Mouse (Mus musculus) ovary, adult 18-20 months (tissue): Measurements from ENCODE around the gene Efhd2.

Experiments used
- DNase-seq: peaks from one replicate; pipeline ENCODE4 v3.0.0; 2022; ENCODE audit warnings: low spot score, mixed read lengths

The Efhd2 gene

GRCm38 (mm10) chr4:141874601-141875460, at the start of gene Efhd2:
TSS of gene Efhd2 (minus strand) at chr4:141874920.
- peak; percentile 62 for DNase-seq

- DNase-seq, result no peak
Observed at GRCm38 (mm10) chr4:141923961-141924360, 49.2 kb upstream of the Efhd2 start.

DNA sequence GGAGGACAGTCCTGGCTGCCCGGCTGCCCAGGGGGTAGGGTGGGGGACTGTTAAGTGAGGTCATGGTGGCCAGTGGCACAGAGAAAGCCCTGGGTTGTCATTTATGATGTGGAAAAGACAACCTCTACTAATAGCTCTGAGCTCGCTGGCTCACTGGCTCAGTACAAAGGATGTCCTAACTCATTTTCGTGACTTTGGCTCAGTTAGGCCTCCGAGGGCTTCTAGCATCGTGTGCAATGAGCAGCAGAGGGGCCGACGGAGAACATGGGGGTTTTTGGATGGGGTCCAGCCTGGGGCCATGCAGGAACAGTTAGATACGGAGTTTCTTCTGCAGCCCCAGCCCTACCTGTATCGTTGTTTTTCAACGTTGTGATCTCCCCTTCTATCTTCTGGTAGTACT, 45.7 kb upstream of the Efhd2 start:
- DNase-seq, result no peak

DNA sequence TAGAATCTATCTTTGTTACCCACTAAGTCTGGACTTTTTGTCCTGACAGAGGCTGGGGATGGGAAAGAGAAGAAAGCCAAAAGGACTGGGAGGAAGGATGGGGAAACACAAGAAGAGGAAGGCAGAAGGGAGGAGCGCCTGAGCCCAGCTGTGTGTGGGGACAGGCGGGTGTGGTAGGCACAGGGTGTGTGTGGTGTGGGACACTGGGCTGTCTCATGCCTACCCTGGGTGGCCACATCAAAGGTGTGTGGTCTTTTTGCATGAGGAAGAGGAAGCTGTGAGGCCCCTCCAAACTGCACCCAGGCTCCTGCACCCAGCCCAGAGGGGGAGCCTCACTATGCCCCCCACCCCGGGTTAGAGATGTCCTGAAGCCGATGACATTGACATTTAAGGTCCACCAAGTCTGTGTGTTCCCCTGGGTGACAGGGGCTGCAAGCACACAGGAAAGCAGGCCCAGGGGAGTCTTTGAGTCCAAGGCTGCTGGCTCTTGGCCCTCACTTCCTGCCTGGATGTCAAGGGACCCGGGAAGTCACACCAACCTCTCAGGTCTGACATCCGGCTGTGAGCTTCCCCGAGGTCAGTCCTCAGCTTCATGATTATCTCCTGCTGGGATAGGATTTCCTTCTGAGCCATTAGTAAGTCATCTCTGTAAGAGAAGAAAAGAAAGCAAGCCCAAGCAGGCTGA, 43.2 kb upstream of the Efhd2 start:
- no peak for DNase-seq

GRCm38 (mm10) chr4:141914040-141914439, 39.3 kb upstream of the Efhd2 start:
- DNase-seq, result peak; percentile 25

DNA sequence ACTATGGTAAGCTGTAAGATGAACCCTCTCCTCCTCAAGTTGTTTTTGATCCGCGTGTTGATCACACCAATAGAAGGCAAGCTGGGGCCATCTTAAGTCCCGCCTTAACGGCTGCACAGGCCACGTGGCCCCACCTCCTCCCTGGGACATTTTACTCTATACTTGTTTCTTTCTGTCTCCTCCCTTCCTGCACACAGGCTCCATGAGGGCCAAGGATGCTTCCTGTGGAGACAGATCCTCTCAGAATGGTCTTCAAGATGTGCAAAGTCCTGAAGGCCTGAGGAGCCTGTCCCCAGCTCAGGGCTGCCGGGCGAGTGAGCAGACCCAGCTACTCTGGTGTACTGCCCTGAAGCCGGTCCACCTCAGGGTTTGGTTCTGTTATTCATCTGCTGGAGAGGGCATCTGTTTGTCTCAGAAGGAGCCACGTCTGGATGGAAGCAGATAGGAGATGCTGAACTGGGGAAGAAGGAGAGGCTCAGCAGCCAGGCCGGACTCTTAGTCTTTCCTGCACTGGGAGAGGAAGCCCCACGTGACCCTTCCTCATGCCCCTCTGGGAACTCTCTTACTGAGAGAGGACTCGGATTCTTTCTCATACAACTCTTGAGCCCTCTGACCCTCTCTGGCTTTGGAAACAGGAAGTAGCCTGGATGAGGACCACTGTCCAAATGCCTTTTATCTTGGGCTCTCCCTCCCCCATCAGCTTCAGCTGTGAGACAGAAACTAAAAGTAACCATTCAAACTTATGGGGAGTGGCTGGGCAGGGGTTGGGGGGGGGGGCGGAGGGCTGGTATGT, 38.7 kb upstream of the Efhd2 start:
- DNase-seq, result no peak

DNA sequence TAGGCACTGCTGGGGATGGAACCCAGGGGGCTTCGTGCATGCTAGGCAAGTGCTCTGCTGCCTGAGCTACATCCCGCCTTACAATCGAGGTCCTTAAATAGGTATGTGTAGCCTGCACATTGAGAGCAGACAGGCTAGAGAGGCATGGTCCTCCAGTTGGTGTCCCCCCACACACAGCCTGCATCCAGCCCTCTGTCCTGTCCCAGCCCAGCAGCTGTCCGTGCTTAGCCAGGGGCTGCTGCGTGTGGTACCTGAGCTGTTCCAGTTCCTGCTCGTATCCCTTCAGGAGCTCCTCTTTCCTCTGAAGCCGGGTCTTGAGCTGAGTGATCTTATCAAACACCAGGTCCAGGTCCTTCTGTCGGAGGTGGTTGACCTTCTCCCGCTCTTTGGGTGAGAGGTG, 30.0 kb upstream of the Efhd2 start:
- no peak for DNase-seq

DNA sequence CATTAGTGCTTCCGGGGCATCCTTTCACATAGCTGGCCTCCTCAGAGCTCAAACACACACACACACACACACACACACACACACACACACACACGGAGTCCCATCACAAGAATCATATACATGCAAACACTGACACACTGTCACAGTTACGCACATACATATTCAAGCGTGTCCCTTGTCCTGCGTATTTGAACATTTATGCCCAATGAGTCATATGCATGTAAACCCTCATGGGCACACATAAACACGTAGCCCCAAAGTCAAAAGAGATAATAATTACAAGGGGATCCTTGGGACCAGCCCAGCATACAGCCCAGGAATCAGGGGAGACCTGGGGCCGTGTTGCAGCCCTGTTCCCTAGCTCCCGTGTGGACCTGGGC, 27.7 kb upstream of the Efhd2 start:
- DNase-seq, result no peak

DNA sequence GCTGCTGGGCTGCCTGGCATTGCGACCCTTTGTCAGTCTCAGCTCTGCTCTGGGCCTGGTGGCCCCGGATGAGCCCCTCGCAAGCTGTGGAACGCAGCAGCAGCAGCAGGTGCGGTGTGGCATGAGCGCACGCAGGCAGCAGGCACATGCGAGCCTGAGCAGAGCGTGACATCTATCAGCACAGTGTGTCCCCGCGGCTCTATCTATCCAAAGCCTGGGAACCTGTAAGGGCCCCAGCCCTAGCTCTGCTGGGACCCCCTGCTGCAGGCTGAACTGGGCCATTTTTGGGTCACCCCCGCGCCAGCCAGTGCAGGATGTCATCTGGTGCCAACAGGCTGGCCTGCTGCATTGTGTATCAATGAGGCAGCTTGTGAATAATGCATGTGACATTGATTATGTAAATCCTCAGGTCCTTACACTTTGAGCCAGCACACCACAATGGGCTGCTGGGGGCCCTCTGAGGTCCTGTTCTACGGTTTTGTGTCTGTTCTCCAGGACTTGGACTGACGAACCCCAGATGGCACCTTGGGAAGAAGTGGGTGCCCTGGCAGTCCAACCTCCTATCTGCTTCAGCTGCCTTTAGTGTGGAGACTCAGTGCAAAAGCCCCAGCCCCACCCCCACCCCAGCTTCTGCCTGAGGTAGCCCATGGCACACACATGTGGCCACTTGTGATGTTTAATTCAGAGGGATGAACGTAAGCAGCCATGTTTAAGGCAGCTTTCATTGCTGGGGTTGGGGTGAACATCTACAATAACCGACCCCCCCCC, 27.2 kb upstream of the Efhd2 start:
- no peak for DNase-seq

GRCm38 (mm10) chr4:141900421-141900820, 25.7 kb upstream of the Efhd2 start:
- DNase-seq, result no peak

GRCm38 (mm10) chr4:141899936-141900335, 25.2 kb upstream of the Efhd2 start:
- no peak for DNase-seq

DNA sequence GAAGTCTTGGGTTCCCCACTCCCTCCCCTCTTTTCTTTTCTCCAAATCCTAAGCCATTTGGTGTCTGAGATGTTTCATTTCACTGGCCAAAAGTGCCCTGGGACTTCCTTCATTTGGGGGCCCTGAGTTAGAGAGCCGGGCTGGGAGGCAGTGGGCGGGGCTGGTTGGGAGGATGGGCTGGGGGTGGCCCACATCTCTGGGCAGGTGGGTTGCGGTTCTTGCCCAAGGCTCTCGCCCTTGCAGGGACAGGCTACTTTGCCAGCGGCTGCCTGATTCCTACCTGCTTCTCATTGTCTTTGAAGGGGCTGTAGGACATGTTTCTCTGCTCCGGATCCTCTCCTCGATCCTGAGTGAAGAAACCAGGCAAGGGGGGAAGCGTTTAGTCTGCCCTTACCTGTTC, 24.2 kb upstream of the Efhd2 start:
- no peak for DNase-seq

DNA sequence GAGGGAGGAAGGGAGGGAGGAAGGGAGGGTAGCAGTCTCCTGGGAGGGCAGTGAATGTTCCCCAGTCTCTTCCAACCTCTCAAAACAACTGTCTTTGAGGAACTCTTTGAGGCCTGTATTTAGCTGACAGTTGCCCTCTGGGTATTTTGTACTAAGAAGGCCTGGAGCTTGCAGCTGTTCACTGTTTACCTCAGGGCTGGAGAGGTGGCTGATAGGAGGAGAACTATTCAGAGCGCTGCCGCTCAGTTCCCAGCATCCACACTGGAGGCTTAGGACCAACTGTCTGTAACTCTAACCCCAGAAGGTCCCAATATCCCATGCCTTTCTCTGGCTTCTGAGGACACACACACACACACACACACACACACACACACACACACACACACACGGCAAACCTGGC, 23.1 kb upstream of the Efhd2 start:
- DNase-seq, result no peak

- DNase-seq, result no peak
Observed at GRCm38 (mm10) chr4:141897225-141897624, 22.5 kb upstream of the Efhd2 start.

DNA sequence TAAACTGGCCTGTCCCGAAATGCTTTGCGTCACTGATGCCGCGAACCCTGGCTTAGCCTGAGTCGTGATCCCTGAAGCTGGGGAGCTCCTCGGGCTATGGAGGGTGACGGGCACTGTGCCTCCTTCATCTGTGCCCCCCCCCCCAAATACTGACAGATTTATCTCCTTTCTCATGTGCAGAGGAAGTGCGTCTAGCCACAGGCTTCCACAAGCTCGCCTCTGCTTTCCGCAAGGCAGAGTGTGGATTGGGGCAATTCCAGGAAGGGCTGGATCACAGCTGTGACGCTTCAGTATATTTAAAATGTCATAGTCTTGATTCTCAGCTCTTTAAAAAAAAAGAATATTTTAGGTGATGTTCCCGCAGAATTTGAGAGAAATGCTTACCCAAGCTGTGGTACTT, 21.1 kb upstream of the Efhd2 start:
- DNase-seq, result no peak

DNA sequence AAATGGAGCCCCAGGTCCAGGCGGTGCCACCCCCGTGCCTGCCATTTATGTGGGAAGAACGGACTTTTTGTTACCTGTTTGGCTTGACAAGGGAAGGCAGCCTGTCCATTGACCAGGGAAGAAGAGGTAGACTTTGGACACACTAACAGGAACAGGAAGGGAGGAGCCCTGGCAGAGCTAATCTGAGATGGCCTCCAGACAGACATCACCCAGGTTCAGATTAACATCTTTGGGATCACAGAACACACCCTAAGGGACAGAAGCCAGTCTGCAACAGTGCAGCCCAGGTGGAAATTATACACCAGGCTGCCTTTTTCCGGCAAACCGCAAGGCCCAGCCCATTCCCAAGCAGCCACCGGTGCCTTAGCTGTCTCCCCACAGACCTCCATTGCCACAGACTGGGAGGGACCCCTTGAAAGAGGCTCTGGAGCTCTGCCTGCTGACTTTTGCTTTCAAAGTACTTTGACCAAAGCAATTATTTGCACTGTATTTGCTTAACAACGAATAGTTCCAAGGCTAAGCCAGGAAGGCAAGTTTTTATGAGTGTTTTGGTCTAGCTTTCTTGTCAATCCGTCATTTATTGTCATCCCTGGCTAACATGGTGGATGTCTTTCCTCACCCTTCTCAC, 18.6 kb upstream of the Efhd2 start:
- DNase-seq, result no peak

DNA sequence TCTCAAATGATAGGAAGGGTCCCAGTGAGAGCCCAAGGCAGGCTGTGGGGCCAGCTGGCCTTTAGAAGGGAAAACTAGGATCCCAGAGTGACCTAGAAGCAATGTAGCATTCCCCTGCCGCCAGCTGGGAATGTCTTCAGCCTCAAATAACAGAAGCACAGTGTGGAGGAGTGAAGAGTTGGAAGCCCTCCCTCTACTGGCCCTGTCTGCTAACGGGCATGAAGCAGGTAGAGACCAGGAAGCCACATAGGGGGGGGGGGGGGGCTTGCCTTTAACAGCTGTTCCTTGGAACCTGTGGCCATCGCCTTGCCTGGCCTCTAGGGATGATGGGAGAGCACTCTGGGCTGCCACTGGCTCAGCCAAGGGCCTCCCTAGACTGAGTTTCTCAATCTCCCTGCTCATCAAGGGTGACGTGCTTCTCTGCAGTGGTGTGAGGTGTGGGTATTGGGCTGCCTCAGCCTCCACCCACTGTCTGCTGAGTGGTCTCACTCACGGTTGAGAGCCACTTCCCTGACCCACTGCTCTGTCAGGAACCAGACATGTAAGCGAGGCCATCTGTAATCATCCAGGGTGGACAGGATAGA, 11.8 kb upstream of the Efhd2 start:
- no peak for DNase-seq

GRCm38 (mm10) chr4:141885451-141885850, 10.7 kb upstream of the Efhd2 start:
- no peak for DNase-seq

DNA sequence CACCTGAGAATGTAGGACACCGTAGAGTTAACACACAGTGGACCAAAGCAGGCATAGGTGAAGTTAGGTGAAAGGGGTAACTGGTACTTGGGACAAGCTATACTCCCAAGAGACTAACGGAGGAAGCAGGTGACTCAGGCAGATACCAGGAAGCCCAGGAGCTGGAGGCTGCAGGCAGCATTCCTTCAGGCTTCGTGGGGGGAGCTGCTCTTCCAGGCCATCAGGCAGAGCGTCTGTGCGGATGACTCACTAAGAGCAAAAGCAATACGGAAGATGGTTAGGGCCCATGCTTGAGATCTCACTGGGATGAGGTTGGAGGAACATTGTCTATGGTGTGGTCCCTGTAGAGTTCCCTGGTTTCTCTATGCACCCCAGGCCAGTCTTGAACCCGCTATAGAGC, 8.1 kb upstream of the Efhd2 start:
- DNase-seq, result no peak

DNA sequence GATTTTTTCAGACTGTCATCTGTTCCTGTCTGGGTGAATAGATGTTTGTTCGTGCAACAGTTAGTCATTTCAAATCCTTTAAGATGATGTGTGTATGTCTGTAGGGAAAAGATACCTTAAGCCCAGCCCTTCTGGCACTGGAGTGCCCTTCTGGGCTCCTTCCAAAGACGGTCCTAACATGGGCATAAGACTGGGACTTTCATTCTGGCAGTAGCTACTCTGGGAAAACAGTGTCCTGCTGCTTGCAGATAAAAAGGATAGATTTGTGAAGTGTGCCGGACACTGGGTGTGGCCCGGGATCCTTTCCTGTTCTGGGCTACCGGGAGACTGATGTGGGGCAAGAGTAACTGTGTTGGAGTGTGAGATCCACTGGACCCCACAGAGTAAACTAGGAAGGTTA, 7.2 kb upstream of the Efhd2 start:
- DNase-seq, result no peak

GRCm38 (mm10) chr4:141881289-141881914, 6.7 kb upstream of the Efhd2 start:
- DNase-seq, result no peak
